Mouse (Mus musculus): ENCODE data around the gene Lypd9. TPM values are rescaled to one million over a fixed set of nuclear protein-coding genes. Genes with fewer than 3 reads are reported as not detected.

Gene Lypd9
- polyA plus RNA-seq, 2 experiments: not detected

GRCm38 (mm10) chr11:58453592-58453991 is 869 bp upstream of the Lypd9 start:
- 23% methylated on average over 4 of the region's 4 CpGs for WGBS
- ATAC-seq (ENCODE audit: low FRiP score, low read depth): no peak

DNA sequence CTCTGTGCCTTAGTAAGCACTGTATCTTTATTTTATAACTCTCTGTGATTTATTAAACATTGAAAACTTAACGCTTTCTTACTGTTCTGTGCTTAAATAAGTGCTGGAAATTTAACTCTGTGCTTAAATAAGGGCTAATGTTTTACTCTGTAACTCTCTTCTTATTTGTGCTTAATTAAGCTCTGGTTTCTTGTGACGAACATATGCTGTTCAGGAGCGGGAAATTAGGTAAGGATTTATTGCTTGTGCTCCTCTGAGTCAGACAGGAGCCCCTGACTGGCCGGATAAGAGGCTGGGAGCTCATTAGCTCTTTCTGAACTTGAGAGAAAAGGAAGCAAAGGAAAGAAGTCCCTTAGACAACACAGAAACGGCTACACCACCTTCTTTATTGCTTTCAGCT is 14.9 kb downstream of the Lypd9 start:
- Histone ChIP-seq H3K27ac (replicated peaks; ENCODE audit: low read depth, low read length) (no peak overlapping the region), H3K4me1 (ENCODE audit: control insufficient read depth, insufficient read depth, low read length) (peaks cover 7% of the 10 kb centered on the region), H3K4me3 (replicated peaks; ENCODE audit: low read length) (no peak overlapping the region), H3K4me2 (replicated peaks; ENCODE audit: low read depth, low read length, severe bottlenecking) (no peak overlapping the region), H3K9me3 (ENCODE audit: control insufficient read depth, low read length) (no peaks in the 10 kb centered on the region), H3K36me3 (ENCODE audit: control insufficient read depth, insufficient read depth, low read length) (no peaks in the 10 kb centered on the region), H3K9ac (ENCODE audit: low read depth, low read length, severe bottlenecking) (0 out of 2 replicates have a peak overlapping the region, but pooled peaks have one; percentile 16), H3K27me3 (ENCODE audit: control insufficient read depth, insufficient read depth, low read length) (no peaks in the 10 kb centered on the region)
- DNase-seq (ENCODE audit: low spot score): no peak
- WGBS: 12% methylated on average over 5 of the region's 5 CpGs
- ATAC-seq (ENCODE audit: low FRiP score, low read depth): no peak
- no peak for TF ChIP-seq POLR2A (IDR thresholded peaks at IDR 0.05; ENCODE audit: borderline replicate concordance, extremely low read depth, insufficient read depth, insufficient read length)

More at GRCm38 (mm10) chr11:58453592-58453991, 869 bp upstream of the Lypd9 start:
- H3K4me3 ChIP-seq (replicated peaks; ENCODE audit: low read length): no peak overlapping the region
- no peak overlapping the region for H3K9ac ChIP-seq (ENCODE audit: low read depth, low read length, severe bottlenecking)
- H3K36me3 ChIP-seq (ENCODE audit: control insufficient read depth, insufficient read depth, low read length): no peaks in the 10 kb centered on the region
- no peak overlapping the region for H3K4me2 ChIP-seq (replicated peaks; ENCODE audit: low read depth, low read length, severe bottlenecking)
- H3K4me1 ChIP-seq (ENCODE audit: control insufficient read depth, insufficient read depth, low read length): no peaks in the 10 kb centered on the region
- H3K27ac ChIP-seq (replicated peaks; ENCODE audit: low read depth, low read length): no peak overlapping the region
- H3K27me3 ChIP-seq (ENCODE audit: control insufficient read depth, insufficient read depth, low read length): no peaks in the 10 kb centered on the region
- no peak for TF ChIP-seq POLR2A (IDR thresholded peaks at IDR 0.05; ENCODE audit: borderline replicate concordance, extremely low read depth, insufficient read depth, insufficient read length)
- no peak for DNase-seq (ENCODE audit: low spot score)
- H3K9me3 ChIP-seq (ENCODE audit: control insufficient read depth, low read length): no peaks in the 10 kb centered on the region

GRCm38 (mm10) chr11:58432259-58432658 is 20.5 kb downstream of the Lypd9 start, which contains the start of gene Gm12253:
TSS of gene Gm12253 (plus strand) at chr11:58432559.
- no peak for ATAC-seq (ENCODE audit: low FRiP score, low read depth)

GRCm38 (mm10) chr11:58420815-58421214 is 31.9 kb downstream of the Lypd9 start, which contains the start of gene 1810065E05Rik:
TSS of gene 1810065E05Rik (plus strand) at chr11:58421111.
- DNase-seq (ENCODE audit: low spot score) (no peak), ATAC-seq (ENCODE audit: low FRiP score, low read depth) (no peak)
- no peak within 1 kb of the TSS for H3K4me2 ChIP-seq (replicated peaks; ENCODE audit: low read depth, low read length, severe bottlenecking)
- no peaks in the 10 kb centered on the region for H3K36me3 ChIP-seq (ENCODE audit: control insufficient read depth, insufficient read depth, low read length)
- TF ChIP-seq POLR2A (IDR thresholded peaks at IDR 0.05; ENCODE audit: borderline replicate concordance, extremely low read depth, insufficient read depth, insufficient read length): no peak
- H3K27ac ChIP-seq (replicated peaks; ENCODE audit: low read depth, low read length): no peak within 1 kb of the TSS
- WGBS: 31% methylated on average over 1 of the region's 1 CpGs
- H3K9ac ChIP-seq (ENCODE audit: low read depth, low read length, severe bottlenecking): no peak within 1 kb of the TSS
- H3K27me3 ChIP-seq (ENCODE audit: control insufficient read depth, insufficient read depth, low read length): no peaks in the 10 kb centered on the region
- no peaks in the 10 kb centered on the region for H3K4me1 ChIP-seq (ENCODE audit: control insufficient read depth, insufficient read depth, low read length)
- no peaks in the 10 kb centered on the region for H3K9me3 ChIP-seq (ENCODE audit: control insufficient read depth, low read length)
- no peak within 1 kb of the TSS for H3K4me3 ChIP-seq (replicated peaks; ENCODE audit: low read length)

More at GRCm38 (mm10) chr11:58432259-58432658, 20.5 kb downstream of the Lypd9 start, which contains the start of gene Gm12253:
- Histone ChIP-seq H3K4me1 (ENCODE audit: control insufficient read depth, insufficient read depth, low read length) (peaks cover 10% of the 10 kb centered on the region; the same call in 1 of the 2 replicates), H3K9ac (ENCODE audit: low read depth, low read length, severe bottlenecking) (no peak within 1 kb of the TSS), H3K4me3 (replicated peaks; ENCODE audit: low read length) (no peak within 1 kb of the TSS), H3K27me3 (ENCODE audit: control insufficient read depth, insufficient read depth, low read length) (no peaks in the 10 kb centered on the region), H3K27ac (replicated peaks; ENCODE audit: low read depth, low read length) (no peak within 1 kb of the TSS), H3K36me3 (ENCODE audit: control insufficient read depth, insufficient read depth, low read length) (no peaks in the 10 kb centered on the region), H3K4me2 (replicated peaks; ENCODE audit: low read depth, low read length, severe bottlenecking) (no peak within 1 kb of the TSS), H3K9me3 (ENCODE audit: control insufficient read depth, low read length) (no peaks in the 10 kb centered on the region)
- DNase-seq (ENCODE audit: low spot score): no peak
- WGBS: 88% methylated on average over 3 of the region's 3 CpGs
- TF ChIP-seq POLR2A (IDR thresholded peaks at IDR 0.05; ENCODE audit: borderline replicate concordance, extremely low read depth, insufficient read depth, insufficient read length): no peak

DNA sequence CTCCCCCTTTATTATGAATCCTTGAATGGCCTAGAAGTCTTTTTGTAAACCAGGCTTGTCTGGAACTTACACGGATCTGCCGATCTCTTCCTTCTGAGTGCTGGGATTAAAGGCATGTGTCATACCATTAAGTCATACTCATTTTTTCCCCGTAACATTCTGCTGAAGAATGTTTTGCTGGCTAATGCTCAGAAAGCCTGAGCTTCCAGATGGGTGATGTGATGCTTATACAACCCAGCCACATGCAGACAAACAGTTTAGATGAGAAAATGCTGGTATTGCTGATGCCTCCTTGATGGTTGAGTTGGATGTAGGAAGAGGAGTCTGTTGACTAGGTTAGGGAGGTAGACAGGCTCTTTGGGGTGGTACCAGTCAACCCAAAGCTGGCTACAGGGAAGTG is 34.4 kb downstream of the Lypd9 start:
- H3K4me3 ChIP-seq (replicated peaks; ENCODE audit: low read length): no peak overlapping the region
- TF ChIP-seq POLR2A (IDR thresholded peaks at IDR 0.05; ENCODE audit: borderline replicate concordance, extremely low read depth, insufficient read depth, insufficient read length): no peak
- ATAC-seq (ENCODE audit: low FRiP score, low read depth) (no peak), DNase-seq (ENCODE audit: low spot score) (peak; percentile 13)
- H3K9me3 ChIP-seq (ENCODE audit: control insufficient read depth, low read length): no peaks in the 10 kb centered on the region
- no peaks in the 10 kb centered on the region for H3K36me3 ChIP-seq (ENCODE audit: control insufficient read depth, insufficient read depth, low read length)
- no peak overlapping the region for H3K4me2 ChIP-seq (replicated peaks; ENCODE audit: low read depth, low read length, severe bottlenecking)
- H3K27me3 ChIP-seq (ENCODE audit: control insufficient read depth, insufficient read depth, low read length): no peaks in the 10 kb centered on the region
- WGBS: 64% methylated on average over 3 of the region's 3 CpGs
- no peak overlapping the region for H3K27ac ChIP-seq (replicated peaks; ENCODE audit: low read depth, low read length)
- H3K9ac ChIP-seq (ENCODE audit: low read depth, low read length, severe bottlenecking): no peak overlapping the region
- H3K4me1 ChIP-seq (ENCODE audit: control insufficient read depth, insufficient read depth, low read length): no peaks in the 10 kb centered on the region
